Mouse (Mus musculus): ENCODE measurements around the gene Dok7. TPM values are rescaled to one million over a fixed set of nuclear protein-coding genes. Genes with fewer than 3 reads are reported as not detected.

The Dok7 gene
- total and polyA plus RNA-seq, 2 experiments, result not detected

GRCm38 (mm10) chr5:35043110-35043451 is 13.5 kb upstream of the Dok7 start:
- Histone ChIP-seq H3K36me3 (ENCODE audit: control insufficient read depth, insufficient read depth, low read length) (peaks cover 8% of the 10 kb centered on the region; the same call in 1 of the 2 replicates), H3K4me1 (ENCODE audit: control insufficient read depth, insufficient read depth, low read length) (peaks cover 34% of the 10 kb centered on the region), H3K79me2 (ENCODE audit: control insufficient read depth, insufficient read depth, low read length) (peaks cover 7% of the 10 kb centered on the region; the same call in 1 of the 2 replicates), H3K27ac (replicated peaks; ENCODE audit: insufficient read depth, low read depth, low read length) (no peak overlapping the region), H3K9ac (ENCODE audit: low read depth, low read length) (0 out of 2 replicates have a peak overlapping the region, but pooled peaks have one; percentile 18), H3K4me3 (ENCODE audit: insufficient read depth, low read depth, low read length) (no peak overlapping the region), H3K27me3 (ENCODE audit: control insufficient read depth, insufficient read depth, low read length) (no peaks in the 10 kb centered on the region)
- TF ChIP-seq POLR2A (IDR thresholded peaks at IDR 0.05; ENCODE audit: extremely low read depth, insufficient read depth, low read length) (no peak), CTCF (IDR thresholded peaks at IDR 0.05; ENCODE audit: low read depth, low read length) (peak; percentile 80)
- peak; percentile 85 for DNase-seq (ENCODE audit: extremely low read depth, low read depth, low spot score)
- WGBS, result 7% methylated on average over 1 of the region's 1 CpGs

- 64% methylated on average over 5 of the region's 5 CpGs for WGBS
- no peak overlapping the region for H3K4me3 ChIP-seq (ENCODE audit: insufficient read depth, low read depth, low read length)
- TF ChIP-seq POLR2A (IDR thresholded peaks at IDR 0.05; ENCODE audit: extremely low read depth, insufficient read depth, low read length) (no peak), CTCF (IDR thresholded peaks at IDR 0.05; ENCODE audit: low read depth, low read length) (0 out of 2 replicates have a peak, but pooled peaks have one; percentile 0)
- peaks cover 15% of the 10 kb centered on the region for H3K4me1 ChIP-seq (ENCODE audit: control insufficient read depth, insufficient read depth, low read length)
- H3K27me3 ChIP-seq (ENCODE audit: control insufficient read depth, insufficient read depth, low read length), result no peaks in the 10 kb centered on the region
- no peak for DNase-seq (ENCODE audit: extremely low read depth, low read depth, low spot score)
- peaks cover 9% of the 10 kb centered on the region; the same call in 1 of the 2 replicates for H3K36me3 ChIP-seq (ENCODE audit: control insufficient read depth, insufficient read depth, low read length)
- H3K27ac ChIP-seq (replicated peaks; ENCODE audit: insufficient read depth, low read depth, low read length), result no peak overlapping the region
- H3K79me2 ChIP-seq (ENCODE audit: control insufficient read depth, insufficient read depth, low read length), result no peaks in the 10 kb centered on the region
- no peak overlapping the region for H3K9ac ChIP-seq (ENCODE audit: low read depth, low read length)
Measured at GRCm38 (mm10) chr5:35050541-35050940, 6.0 kb upstream of the Dok7 start.

DNA sequence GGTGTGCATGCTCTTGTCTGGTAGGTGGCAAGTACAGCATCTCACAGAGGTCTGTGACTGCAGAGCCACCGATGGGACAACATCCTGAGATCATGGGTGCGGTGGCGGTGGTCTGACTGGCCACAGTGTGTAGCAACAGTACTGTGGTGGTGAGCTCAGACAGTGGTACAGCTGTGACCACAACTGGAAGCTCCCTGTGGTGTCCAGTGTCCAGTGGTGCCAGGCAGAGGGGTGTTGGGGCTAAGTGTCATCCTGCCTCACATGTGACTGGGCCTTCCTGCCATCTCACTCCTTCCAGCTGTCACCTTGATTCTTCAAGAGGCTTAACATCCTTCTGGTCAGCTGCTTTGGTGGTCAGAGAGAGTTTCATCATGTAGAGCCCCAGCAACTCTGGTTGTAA is 1.9 kb upstream of the Dok7 start:
- no peak overlapping the region for H3K27ac ChIP-seq (replicated peaks; ENCODE audit: insufficient read depth, low read depth, low read length)
- no peaks in the 10 kb centered on the region for H3K79me2 ChIP-seq (ENCODE audit: control insufficient read depth, insufficient read depth, low read length)
- H3K9ac ChIP-seq (ENCODE audit: low read depth, low read length), result no peak overlapping the region
- H3K36me3 ChIP-seq (ENCODE audit: control insufficient read depth, insufficient read depth, low read length), result no peaks in the 10 kb centered on the region
- DNase-seq (ENCODE audit: extremely low read depth, low read depth, low spot score), result no peak
- 87% methylated on average over 3 of the region's 3 CpGs for WGBS
- no peaks in the 10 kb centered on the region for H3K4me1 ChIP-seq (ENCODE audit: control insufficient read depth, insufficient read depth, low read length)
- H3K4me3 ChIP-seq (ENCODE audit: insufficient read depth, low read depth, low read length), result no peak overlapping the region
- TF ChIP-seq CTCF (IDR thresholded peaks at IDR 0.05; ENCODE audit: low read depth, low read length), result no peak
- peaks cover 2% of the 10 kb centered on the region; the same call in 1 of the 2 replicates for H3K27me3 ChIP-seq (ENCODE audit: control insufficient read depth, insufficient read depth, low read length)

DNA sequence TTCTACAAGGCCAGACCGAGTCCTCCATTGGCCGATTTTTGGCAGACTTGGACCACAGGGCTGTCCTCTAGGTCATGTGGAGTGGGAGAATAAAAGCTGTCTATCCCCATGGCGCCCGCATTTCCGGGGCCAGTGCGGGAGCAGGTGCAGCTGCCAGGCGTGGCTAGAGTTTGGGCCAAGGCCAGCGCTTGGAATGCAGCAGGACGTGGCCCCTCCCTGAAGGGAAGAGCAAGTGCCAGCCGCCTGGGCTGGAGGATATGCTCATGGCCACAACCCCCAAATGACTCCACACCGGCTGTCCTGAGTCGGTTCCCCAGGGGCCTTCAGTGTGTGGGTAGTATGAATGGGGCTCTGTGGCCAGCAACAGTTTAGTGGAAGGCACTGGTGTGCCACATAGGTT is 1.5 kb upstream of the Dok7 start:
- Histone ChIP-seq H3K36me3 (ENCODE audit: control insufficient read depth, insufficient read depth, low read length) (no peaks in the 10 kb centered on the region), H3K79me2 (ENCODE audit: control insufficient read depth, insufficient read depth, low read length) (no peaks in the 10 kb centered on the region), H3K27me3 (ENCODE audit: control insufficient read depth, insufficient read depth, low read length) (peaks cover 2% of the 10 kb centered on the region; the same call in 1 of the 2 replicates), H3K27ac (replicated peaks; ENCODE audit: insufficient read depth, low read depth, low read length) (no peak overlapping the region), H3K4me1 (ENCODE audit: control insufficient read depth, insufficient read depth, low read length) (no peaks in the 10 kb centered on the region), H3K9ac (ENCODE audit: low read depth, low read length) (no peak overlapping the region), H3K4me3 (ENCODE audit: insufficient read depth, low read depth, low read length) (no peak overlapping the region)
- no peak for DNase-seq (ENCODE audit: extremely low read depth, low read depth, low spot score)
- TF ChIP-seq POLR2A (IDR thresholded peaks at IDR 0.05; ENCODE audit: extremely low read depth, insufficient read depth, low read length) (no peak), CTCF (IDR thresholded peaks at IDR 0.05; ENCODE audit: low read depth, low read length) (no peak)
- 77% methylated on average over 12 of the region's 12 CpGs for WGBS

DNA sequence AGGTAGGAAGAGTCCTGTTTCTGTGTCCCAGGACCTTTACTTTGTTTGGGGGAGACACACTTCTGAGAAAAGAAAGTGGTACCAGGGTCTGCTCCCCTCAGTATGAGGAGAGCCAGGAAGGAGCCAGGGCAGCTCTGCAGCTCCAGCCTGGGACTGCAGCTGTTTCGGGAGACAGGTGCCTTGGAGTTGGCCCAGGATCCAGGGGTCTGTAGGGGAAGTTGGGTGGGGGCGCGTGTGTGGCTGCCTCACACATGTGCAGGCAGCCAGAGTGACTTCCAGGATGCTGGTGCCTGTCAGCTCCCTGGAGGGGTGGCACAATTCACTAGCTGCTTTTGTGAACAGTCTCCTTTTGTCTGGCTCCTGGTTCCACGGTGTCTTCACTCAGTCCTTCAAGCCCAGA is 1.0 kb downstream of the Dok7 start:
- no peaks in the 10 kb centered on the region for H3K4me1 ChIP-seq (ENCODE audit: control insufficient read depth, insufficient read depth, low read length)
- 36% methylated on average over 4 of the region's 4 CpGs for WGBS
- no peak overlapping the region for H3K9ac ChIP-seq (ENCODE audit: low read depth, low read length)
- no peaks in the 10 kb centered on the region for H3K36me3 ChIP-seq (ENCODE audit: control insufficient read depth, insufficient read depth, low read length)
- TF ChIP-seq POLR2A (IDR thresholded peaks at IDR 0.05; ENCODE audit: extremely low read depth, insufficient read depth, low read length) (no peak), CTCF (IDR thresholded peaks at IDR 0.05; ENCODE audit: low read depth, low read length) (no peak)
- peaks cover 2% of the 10 kb centered on the region; the same call in 1 of the 2 replicates for H3K27me3 ChIP-seq (ENCODE audit: control insufficient read depth, insufficient read depth, low read length)
- no peak for DNase-seq (ENCODE audit: extremely low read depth, low read depth, low spot score)
- H3K79me2 ChIP-seq (ENCODE audit: control insufficient read depth, insufficient read depth, low read length), result no peaks in the 10 kb centered on the region
- H3K27ac ChIP-seq (replicated peaks; ENCODE audit: insufficient read depth, low read depth, low read length), result no peak overlapping the region
- H3K4me3 ChIP-seq (ENCODE audit: insufficient read depth, low read depth, low read length), result no peak overlapping the region

GRCm38 (mm10) chr5:35058216-35058615 is 1.6 kb downstream of the Dok7 start:
- Histone ChIP-seq H3K9ac (ENCODE audit: low read depth, low read length) (no peak overlapping the region), H3K4me1 (ENCODE audit: control insufficient read depth, insufficient read depth, low read length) (no peaks in the 10 kb centered on the region), H3K36me3 (ENCODE audit: control insufficient read depth, insufficient read depth, low read length) (no peaks in the 10 kb centered on the region), H3K27me3 (ENCODE audit: control insufficient read depth, insufficient read depth, low read length) (peaks cover 2% of the 10 kb centered on the region; the same call in 1 of the 2 replicates), H3K27ac (replicated peaks; ENCODE audit: insufficient read depth, low read depth, low read length) (no peak overlapping the region), H3K4me3 (ENCODE audit: insufficient read depth, low read depth, low read length) (no peak overlapping the region), H3K79me2 (ENCODE audit: control insufficient read depth, insufficient read depth, low read length) (no peaks in the 10 kb centered on the region)
- DNase-seq (ENCODE audit: extremely low read depth, low read depth, low spot score), result no peak
- WGBS, result 61% methylated on average over 1 of the region's 1 CpGs
- TF ChIP-seq CTCF (IDR thresholded peaks at IDR 0.05; ENCODE audit: low read depth, low read length) (no peak), POLR2A (IDR thresholded peaks at IDR 0.05; ENCODE audit: extremely low read depth, insufficient read depth, low read length) (no peak)
